Mouse (Mus musculus) monocyte, adult 5-6 weeks (primary cell): Measurements from ENCODE around the gene Dot1l. TPM values are rescaled to one million over a fixed set of nuclear protein-coding genes. Genes with fewer than 3 reads are reported as not detected.

Experiments
- ATAC-seq: fragments of 153-309, 156-312 bp; replicated peaks from 2 replicates; pipeline ENCODE4 v1.8.0; 2017; ENCODE audit warnings: mild to moderate bottlenecking; ENCODE audit not compliant: low TSS enrichment, insufficient number of reproducible peaks, severe bottlenecking, poor library complexity, low FRiP score
- total RNA-seq: library from RNA; stranded (forward); fragments of 200-1000, 200-491, 200-594 nt; gene quantifications from 3 replicates; pipeline ENCODE4 v1.2.3, GENCODE M21; 2017

The Dot1l gene
- total RNA-seq, 1 experiment from 2014 or later, result 6.3 TPM

- ATAC-seq, result no peak
Measured at GRCm38 (mm10) chr10:80785963-80786362, 31.0 kb downstream of the Dot1l start.

- ATAC-seq, result no peak
Measured at GRCm38 (mm10) chr10:80787517-80787916, 32.5 kb downstream of the Dot1l start.

GRCm38 (mm10) chr10:80790761-80791404, 35.9 kb downstream of the Dot1l start:
- ATAC-seq, result no peak

GRCm38 (mm10) chr10:80791476-80792174, 36.6 kb downstream of the Dot1l start:
- no peak for ATAC-seq

- ATAC-seq, result no peak
Measured at GRCm38 (mm10) chr10:80792175-80793032, 37.4 kb downstream of the Dot1l start.

- ATAC-seq, result no peak
Measured at GRCm38 (mm10) chr10:80793033-80793784, 38.2 kb downstream of the Dot1l start.

GRCm38 (mm10) chr10:80793803-80794202, 38.8 kb downstream of the Dot1l start:
- no peak for ATAC-seq

GRCm38 (mm10) chr10:80794750-80795149, 39.7 kb downstream of the Dot1l start:
- no peak for ATAC-seq

- no peak for ATAC-seq
Measured at GRCm38 (mm10) chr10:80796307-80796848, 41.4 kb downstream of the Dot1l start.

GRCm38 (mm10) chr10:80797186-80798149, 42.5 kb downstream of the Dot1l start:
- ATAC-seq, result peak; percentile 24

- peak; percentile 83 for ATAC-seq
Measured at GRCm38 (mm10) chr10:80798150-80799006, 43.4 kb downstream of the Dot1l start, which contains the start of the genes Sf3a2 and Plekhj1. TSS of gene Sf3a2 (plus strand) at chr10:80798198. TSS of gene Plekhj1 (minus strand) at chr10:80798626.

- no peak for ATAC-seq
Measured at GRCm38 (mm10) chr10:80799070-80799566, 44.1 kb downstream of the Dot1l start.

- no peak for ATAC-seq
Measured at GRCm38 (mm10) chr10:80802204-80802912, 47.4 kb downstream of the Dot1l start.

GRCm38 (mm10) chr10:80802996-80803395, 48.0 kb downstream of the Dot1l start:
- ATAC-seq, result no peak

GRCm38 (mm10) chr10:80804340-80804739, 49.3 kb downstream of the Dot1l start:
- ATAC-seq, result no peak

- ATAC-seq, result no peak
Measured at GRCm38 (mm10) chr10:80804916-80805315, 49.9 kb downstream of the Dot1l start, which contains the start of gene Amh. TSS of gene Amh (plus strand) at chr10:80805243.
